Mouse (Mus musculus): ENCODE results near the gene Abr. TPM values are rescaled to one million over a fixed set of nuclear protein-coding genes. Genes with fewer than 3 reads are reported as not detected.

Gene Abr
- polyA plus RNA-seq, 1 experiment from 2014 or later, result 39.2 TPM

- no peak for DNase-seq
- TF ChIP-seq CTCF (IDR thresholded peaks at IDR 0.05; ENCODE audit: low read depth), result no peak
- no peak for ATAC-seq (ENCODE audit: insufficient read depth)
- Histone ChIP-seq H3K27ac (ENCODE audit: low read depth) (no peak overlapping the region), H3K4me3 (ENCODE audit: low read depth, low read length) (no peak overlapping the region; the same call in 1 of the 2 replicates), H3K4me1 (ENCODE audit: insufficient read depth) (no peaks in the 10 kb centered on the region), H3K9ac (no peak overlapping the region), H3K9me3 (ENCODE audit: low read depth, low read length) (peaks cover 3% of the 10 kb centered on the region; the same call in 1 of the 2 replicates), H3K4me2 (peak overlapping the region; percentile 99), H3K27me3 (ENCODE audit: insufficient read depth, low read length) (peaks cover 26% of the 10 kb centered on the region), H3K36me3 (ENCODE audit: insufficient read depth) (no peaks in the 10 kb centered on the region)
- WGBS, result 57% methylated on average over 10 of the region's 10 CpGs
Measured at GRCm38 (mm10) chr11:76624071-76624470, 2.0 kb upstream of the Abr start.

DNA sequence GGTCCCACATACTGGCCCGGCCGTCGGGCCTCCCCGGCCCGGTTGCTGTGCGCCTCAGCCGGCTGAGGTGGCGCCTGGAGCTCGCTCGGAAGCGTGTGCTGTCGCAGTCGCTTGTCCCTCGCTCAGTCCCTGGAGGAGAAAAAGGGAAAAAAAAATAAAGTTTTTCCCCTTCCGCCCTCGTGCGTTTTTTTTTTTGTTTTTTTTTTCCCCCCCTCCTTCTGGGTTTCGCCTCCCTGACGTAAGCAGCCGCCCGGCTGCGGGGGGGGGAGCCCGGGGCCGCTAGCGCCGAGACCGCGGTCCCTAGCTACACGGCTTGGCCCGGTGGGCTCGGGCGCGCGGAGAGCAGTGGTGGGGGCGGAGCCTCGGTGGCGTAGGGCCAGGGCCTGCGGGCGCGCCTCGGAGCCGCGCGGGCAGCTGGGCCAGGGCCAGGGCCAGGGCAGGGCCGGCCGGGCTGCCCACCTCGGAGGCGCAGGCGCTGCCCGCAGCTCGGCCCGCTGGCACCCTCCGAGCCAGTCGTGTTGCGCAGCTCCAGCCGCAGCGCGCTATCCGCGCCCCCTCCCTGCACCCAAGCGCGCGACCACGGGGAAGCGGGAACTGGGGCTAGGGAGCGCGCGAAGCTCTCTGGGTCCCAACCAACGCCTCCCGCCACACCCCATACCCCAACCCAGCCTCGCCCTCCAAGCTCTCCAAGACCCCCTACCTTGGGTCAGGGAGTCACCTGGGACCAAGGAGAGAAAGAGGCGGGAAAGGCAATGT is 1.3 kb upstream of the Abr start:
- no peak for TF ChIP-seq CTCF (IDR thresholded peaks at IDR 0.05; ENCODE audit: low read depth)

GRCm38 (mm10) chr11:76622566-76623205 is 572 bp upstream of the Abr start:
- 0 out of 2 replicates have a peak overlapping the region, but pooled peaks have one; percentile 15 for H3K27ac ChIP-seq (ENCODE audit: low read depth)
- ATAC-seq (ENCODE audit: insufficient read depth) (peak; percentile 35; the same call in 1 of the 2 replicates), DNase-seq (no peak)

More for the DNA sequence above, 1.3 kb upstream of the Abr start:
- Histone ChIP-seq H3K4me1 (ENCODE audit: insufficient read depth) (no peaks in the 10 kb centered on the region), H3K9ac (peak overlapping the region; percentile 60), H3K4me2 (peak overlapping the region; percentile 99), H3K27me3 (ENCODE audit: insufficient read depth, low read length) (peaks cover 26% of the 10 kb centered on the region), H3K4me3 (ENCODE audit: low read depth, low read length) (peak overlapping the region; percentile 65), H3K36me3 (ENCODE audit: insufficient read depth) (no peaks in the 10 kb centered on the region), H3K27ac (ENCODE audit: low read depth) (peak overlapping the region; percentile 15; the same call in 1 of the 2 replicates), H3K9me3 (ENCODE audit: low read depth, low read length) (peaks cover 3% of the 10 kb centered on the region; the same call in 1 of the 2 replicates)
- ATAC-seq (ENCODE audit: insufficient read depth), result peak; percentile 81
- DNase-seq, result peak; percentile 80
- WGBS, result under 1% methylated on average over 72 of the region's 72 CpGs

DNA sequence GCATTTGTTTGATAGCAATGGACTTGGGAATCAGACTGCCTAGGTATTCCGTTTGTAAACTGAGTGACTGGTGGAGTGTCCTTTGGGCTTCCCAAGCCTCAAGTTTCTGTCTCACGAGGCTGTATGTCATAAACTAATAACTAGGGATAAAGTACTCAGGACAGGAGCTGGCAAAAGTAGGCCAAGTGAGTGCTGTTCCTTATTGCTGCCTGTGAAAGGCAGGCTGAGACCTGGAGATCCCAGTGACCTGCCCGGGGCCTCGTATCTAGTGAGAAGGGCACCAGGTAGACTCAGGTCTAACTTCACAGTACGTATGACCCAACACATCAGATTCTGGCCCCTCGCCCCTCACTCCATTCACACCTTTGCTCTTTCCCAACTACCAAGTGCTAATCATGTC is 4.0 kb downstream of the Abr start:
- DNase-seq, result no peak
- Histone ChIP-seq H3K4me3 (ENCODE audit: low read depth, low read length) (no peak overlapping the region), H3K27me3 (ENCODE audit: insufficient read depth, low read length) (peaks cover 26% of the 10 kb centered on the region), H3K9me3 (ENCODE audit: low read depth, low read length) (no peaks in the 10 kb centered on the region), H3K4me1 (ENCODE audit: insufficient read depth) (no peaks in the 10 kb centered on the region), H3K36me3 (ENCODE audit: insufficient read depth) (no peaks in the 10 kb centered on the region), H3K27ac (ENCODE audit: low read depth) (no peak overlapping the region), H3K9ac (no peak overlapping the region), H3K4me2 (no peak overlapping the region)
- no peak for TF ChIP-seq CTCF (IDR thresholded peaks at IDR 0.05; ENCODE audit: low read depth)
- ATAC-seq (ENCODE audit: insufficient read depth), result no peak
- 79% methylated on average over 6 of the region's 6 CpGs for WGBS

More at GRCm38 (mm10) chr11:76622566-76623205, 572 bp upstream of the Abr start:
- Histone ChIP-seq H3K4me2 (peak overlapping the region; percentile 99), H3K9ac (peak overlapping the region; percentile 60), H3K4me3 (ENCODE audit: low read depth, low read length) (peak overlapping the region; percentile 65), H3K9me3 (ENCODE audit: low read depth, low read length) (peaks cover 3% of the 10 kb centered on the region; the same call in 1 of the 2 replicates), H3K4me1 (ENCODE audit: insufficient read depth) (no peaks in the 10 kb centered on the region), H3K27me3 (ENCODE audit: insufficient read depth, low read length) (peaks cover 26% of the 10 kb centered on the region), H3K36me3 (ENCODE audit: insufficient read depth) (no peaks in the 10 kb centered on the region)
- under 1% methylated on average over 65 of the region's 66 CpGs for WGBS
- TF ChIP-seq CTCF (IDR thresholded peaks at IDR 0.05; ENCODE audit: low read depth), result 0 out of 2 replicates have a peak, but pooled peaks have one; percentile 7

GRCm38 (mm10) chr11:76614246-76614645 is 7.9 kb downstream of the Abr start:
- H3K9me3 ChIP-seq (ENCODE audit: low read depth, low read length), result no peaks in the 10 kb centered on the region
- TF ChIP-seq CTCF (IDR thresholded peaks at IDR 0.05; ENCODE audit: low read depth), result no peak
- H3K9ac ChIP-seq, result no peak overlapping the region
- no peak overlapping the region for H3K4me2 ChIP-seq
- no peak overlapping the region for H3K4me3 ChIP-seq (ENCODE audit: low read depth, low read length)
- H3K36me3 ChIP-seq (ENCODE audit: insufficient read depth), result no peaks in the 10 kb centered on the region
- no peaks in the 10 kb centered on the region for H3K4me1 ChIP-seq (ENCODE audit: insufficient read depth)
- no peak for DNase-seq
- ATAC-seq (ENCODE audit: insufficient read depth), result no peak
- no peaks in the 10 kb centered on the region for H3K27me3 ChIP-seq (ENCODE audit: insufficient read depth, low read length)
- no peak overlapping the region for H3K27ac ChIP-seq (ENCODE audit: low read depth)
- WGBS, result 56% methylated on average over 2 of the region's 2 CpGs

DNA sequence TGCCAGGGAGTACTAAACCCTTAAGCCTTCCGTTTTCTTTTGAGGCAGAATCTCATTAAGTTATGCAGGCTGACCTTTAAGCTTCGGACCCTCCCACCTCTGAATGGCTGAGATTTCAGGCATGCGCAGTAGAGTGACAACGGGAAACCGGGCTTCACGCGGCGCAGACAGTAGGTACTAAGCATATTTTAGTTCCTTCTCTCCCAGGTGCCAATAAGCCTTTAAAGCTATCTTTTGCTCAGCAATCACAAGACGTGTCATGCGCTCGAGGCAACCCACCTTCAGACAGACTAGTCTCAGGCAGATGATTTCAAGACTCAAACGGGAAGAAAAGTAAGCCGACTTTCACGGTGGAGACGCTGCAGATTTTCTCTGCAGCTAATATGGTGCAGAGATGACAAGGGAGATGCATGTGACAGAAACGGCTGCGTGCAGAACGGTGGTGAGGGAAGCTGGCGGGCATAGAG is 9.4 kb downstream of the Abr start:
- H3K27me3 ChIP-seq (ENCODE audit: insufficient read depth, low read length), result no peaks in the 10 kb centered on the region
- no peaks in the 10 kb centered on the region for H3K9me3 ChIP-seq (ENCODE audit: low read depth, low read length)
- ATAC-seq (ENCODE audit: insufficient read depth) (peak; percentile 31; the same call in 1 of the 2 replicates), DNase-seq (peak; percentile 87)
- H3K36me3 ChIP-seq (ENCODE audit: insufficient read depth), result no peaks in the 10 kb centered on the region
- peak overlapping the region; percentile 53 for H3K9ac ChIP-seq
- H3K4me2 ChIP-seq, result peak overlapping the region; percentile 91
- no peak for TF ChIP-seq CTCF (IDR thresholded peaks at IDR 0.05; ENCODE audit: low read depth)
- H3K27ac ChIP-seq (ENCODE audit: low read depth), result no peak overlapping the region
- under 1% methylated on average over 19 of the region's 19 CpGs for WGBS
- H3K4me3 ChIP-seq (ENCODE audit: low read depth, low read length), result peak overlapping the region; percentile 44
- H3K4me1 ChIP-seq (ENCODE audit: insufficient read depth), result no peaks in the 10 kb centered on the region

GRCm38 (mm10) chr11:76610948-76611347 is 11.2 kb downstream of the Abr start:
- no peaks in the 10 kb centered on the region for H3K9me3 ChIP-seq (ENCODE audit: low read depth, low read length)
- no peaks in the 10 kb centered on the region for H3K36me3 ChIP-seq (ENCODE audit: insufficient read depth)
- TF ChIP-seq CTCF (IDR thresholded peaks at IDR 0.05; ENCODE audit: low read depth), result no peak
- no peak for ATAC-seq (ENCODE audit: insufficient read depth)
- no peak for DNase-seq
- no peak overlapping the region for H3K27ac ChIP-seq (ENCODE audit: low read depth)
- H3K27me3 ChIP-seq (ENCODE audit: insufficient read depth, low read length), result no peaks in the 10 kb centered on the region
- H3K4me1 ChIP-seq (ENCODE audit: insufficient read depth), result no peaks in the 10 kb centered on the region
- H3K4me2 ChIP-seq, result no peak overlapping the region
- no peak overlapping the region for H3K9ac ChIP-seq
- no peak overlapping the region for H3K4me3 ChIP-seq (ENCODE audit: low read depth, low read length)

Data from lung, embryonic 14.5 days (tissue).